Comparison of ENCODE assay signal across 17 mouse cellular contexts in the genomic region with DNA sequence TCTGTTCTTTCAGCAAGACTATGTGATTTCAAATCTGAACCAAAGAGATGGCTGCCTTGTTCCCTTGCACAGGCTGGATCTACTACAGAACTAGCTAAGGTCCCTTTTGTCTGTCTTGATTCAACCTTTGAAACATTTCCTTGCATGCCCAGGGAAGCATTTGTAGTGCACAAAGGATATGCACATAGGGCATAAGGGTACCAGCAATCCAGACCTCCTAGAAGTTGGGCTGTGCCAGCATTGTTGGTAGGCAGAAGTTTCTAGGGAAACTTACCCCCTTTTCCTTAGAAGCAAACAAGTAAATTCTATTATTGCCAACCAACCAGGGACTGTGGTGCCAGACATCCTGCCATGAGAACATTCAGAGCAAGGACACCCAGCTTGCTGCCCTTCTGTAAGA. TPM values are rescaled to one million over a fixed set of nuclear protein-coding genes. Genes with fewer than 3 reads are reported as not detected.
DNase-seq lines count a peak whose midpoint lies in the region; ATAC-seq and TF ChIP-seq lines count a peak whose summit lies in the region.
"Had no signal": no experiment of that assay in that cellular context is flagged by ENCODE, and none has a peak within 500 bp of the region (broad histone marks: within the 10 kb centered on the region; RNA-seq: fewer than 3 reads in every experiment).

No protein-coding gene starts in this region.

- H3K9me3 ChIP-seq in hindbrain, embryonic 10.5 days, result no peaks in the 10 kb centered on the region
- no peaks in the 10 kb centered on the region for H3K9me3 ChIP-seq in midbrain, embryonic 13.5 days
- H3K9me3 ChIP-seq in kidney, embryonic 16.5 days (ENCODE audit: low read length), result no peaks in the 10 kb centered on the region
- H3K9me3 ChIP-seq: embryonic facial prominence, embryonic 12.5 days had no signal

- H3K27ac ChIP-seq in cerebellum, adult 2 months (ENCODE audit: insufficient read depth, low read length), result peak overlapping the region; percentile 96
- 0 out of 2 replicates have a peak overlapping the region, but pooled peaks have one; percentile 9 for H3K27ac ChIP-seq in hindbrain, embryonic 10.5 days
- H3K27ac ChIP-seq in midbrain, embryonic 13.5 days, result peak overlapping the region; percentile 89
- H3K27ac ChIP-seq in left cerebral cortex, adult 2 months, result no peak overlapping the region
- no peak overlapping the region for H3K27ac ChIP-seq in kidney, embryonic 16.5 days (ENCODE audit: low read length)
- H3K27ac ChIP-seq: embryonic facial prominence, embryonic 12.5 days; liver, embryonic 14.5 days had no signal

- no peak for ATAC-seq in midbrain, embryonic 13.5 days
- no peak for ATAC-seq in erythroid progenitor cell, adult 5-6 weeks (replicated peaks; ENCODE audit: low FRiP score, poor library complexity, severe bottlenecking)
- ATAC-seq in kidney, embryonic 16.5 days (ENCODE audit: low FRiP score, low TSS enrichment), result no peak

- H3K4me1 ChIP-seq in cerebellum, adult 2 months (ENCODE audit: control insufficient read depth, insufficient read depth, low read length), result peaks cover 22% of the 10 kb centered on the region
- H3K4me1 ChIP-seq in hindbrain, embryonic 10.5 days (replicated peaks), result peaks cover 39% of the 10 kb centered on the region
- peaks cover 6% of the 10 kb centered on the region for H3K4me1 ChIP-seq in midbrain, embryonic 13.5 days (replicated peaks)
- no peaks in the 10 kb centered on the region for H3K4me1 ChIP-seq in kidney, embryonic 16.5 days (ENCODE audit: insufficient read depth, low read length)
- H3K4me1 ChIP-seq: embryonic facial prominence, embryonic 12.5 days had no signal

- peak overlapping the region; percentile 72 for H3K9ac ChIP-seq in midbrain, embryonic 13.5 days (replicated peaks)
- no peak overlapping the region for H3K9ac ChIP-seq in kidney, embryonic 16.5 days (replicated peaks; ENCODE audit: low read length)
- H3K9ac ChIP-seq: embryonic facial prominence, embryonic 12.5 days; liver, embryonic 14.5 days had no signal

- peak; percentile 37 for DNase-seq in cerebellum, adult 2 months
- DNase-seq in cerebellum, adult 9-10 months, result no peak
- peak; percentile 6 for DNase-seq in hindbrain, embryonic 10.5 days (ENCODE audit: low spot score)
- no peak for DNase-seq in left cerebral cortex, adult 2 months (ENCODE audit: extremely low spot score in 1 of 2, low spot score in 2 of 2)
- DNase-seq in gastrocnemius, adult 8-10 months (ENCODE audit: low spot score in 2 of 2), result no peak
- DNase-seq: adrenal gland, postnatal 14 days; heart, postnatal 14 days; kidney, adult 18-20 months; lung, postnatal 14 days had no signal

- H3K4me2 ChIP-seq in midbrain, embryonic 13.5 days (replicated peaks), result peak overlapping the region; percentile 55
- no peak overlapping the region for H3K4me2 ChIP-seq in kidney, embryonic 16.5 days (replicated peaks; ENCODE audit: low read depth, low read length)
- H3K4me2 ChIP-seq: embryonic facial prominence, embryonic 12.5 days had no signal

- intact Hi-C loops in left cerebral cortex, adult 2 months (cut with DNase I), result no loop called here

- no peak overlapping the region for H3K4me3 ChIP-seq in cerebellum, adult 2 months (replicated peaks; ENCODE audit: insufficient read depth, low read depth, low read length)
- no peak overlapping the region; the same call in 1 of the 2 replicates for H3K4me3 ChIP-seq in hindbrain, embryonic 10.5 days
- peak overlapping the region; percentile 36 for H3K4me3 ChIP-seq in midbrain, embryonic 13.5 days (replicated peaks)
- no peak overlapping the region for H3K4me3 ChIP-seq in left cerebral cortex, adult 2 months
- no peak overlapping the region for H3K4me3 ChIP-seq in kidney, embryonic 16.5 days (ENCODE audit: low read length)
- H3K4me3 ChIP-seq: embryonic facial prominence, embryonic 12.5 days had no signal

- no peaks in the 10 kb centered on the region for H3K27me3 ChIP-seq in cerebellum, adult 2 months (ENCODE audit: control insufficient read depth, insufficient read depth, low read length)
- peaks cover 100% of the 10 kb centered on the region for H3K27me3 ChIP-seq in hindbrain, embryonic 10.5 days (ENCODE audit: insufficient read depth, poor library complexity, severe bottlenecking)
- H3K27me3 ChIP-seq in midbrain, embryonic 13.5 days, result peaks cover 86% of the 10 kb centered on the region
- peaks cover 95% of the 10 kb centered on the region for H3K27me3 ChIP-seq in kidney, embryonic 16.5 days (ENCODE audit: insufficient read depth, low read length)

- TF ChIP-seq POLR2A in cerebellum, adult 2 months (IDR thresholded peaks at IDR 0.05; ENCODE audit: borderline replicate concordance, insufficient read depth, low read length), result no peak

- no peak for TF ChIP-seq CTCF in cerebellum, adult 2 months (IDR thresholded peaks at IDR 0.05; ENCODE audit: borderline replicate concordance, insufficient read depth, low read depth, low read length)
- no peak for TF ChIP-seq CTCF in left cerebral cortex, adult 2 months (IDR thresholded peaks at IDR 0.05)

- H3K36me3 ChIP-seq in hindbrain, embryonic 10.5 days, result no peaks in the 10 kb centered on the region
- no peaks in the 10 kb centered on the region for H3K36me3 ChIP-seq in midbrain, embryonic 13.5 days
- H3K36me3 ChIP-seq in kidney, embryonic 16.5 days (ENCODE audit: insufficient read depth, low read length), result no peaks in the 10 kb centered on the region
- H3K36me3 ChIP-seq: embryonic facial prominence, embryonic 12.5 days had no signal

RNA-seq across cellular contexts. Expression of a gene that starts 5.4 kb away (rescaled TPM):
- polyA plus RNA-seq in cerebellum, adult 2 months (2012; rRNA removed), result 1,121 and 1,289 TPM in 2 replicates
- polyA plus RNA-seq in hindbrain, embryonic 10.5 days (2016; fragmentation: Nextera tagmentation; extraction: Ambion mirVana), result 6.9 and 8.1 TPM in 2 replicates
- polyA plus RNA-seq in midbrain, embryonic 13.5 days (2015; fragmentation: Nextera tagmentation; extraction: Ambion mirVana), result 14.8 and 16.4 TPM in 2 replicates
- 10 to 100 TPM; 15.8 to 16.0 TPM for total RNA-seq in left cerebral cortex, adult 2 months (2021)
- total RNA-seq in erythroid progenitor cell, adult 5-6 weeks (2015; ENCODE audit: low replicate concordance), result not detected in 2 replicates
- not detected in 2 replicates for total RNA-seq in erythroid progenitor cell, adult 5-6 weeks (2017; ENCODE audit: low replicate concordance)
- not detected in 2 replicates for polyA plus RNA-seq in kidney, embryonic 16.5 days (2015; fragmentation: Nextera tagmentation; extraction: Ambion mirVana)
- total RNA-seq in gastrocnemius, adult 8-10 months (2022), result 1 to 10 TPM in 3 of 4 experiments, under 1 TPM in 1; 0.65 to 2.2 (median 1.4) TPM
- total RNA-seq: adrenal gland, postnatal 14 days; heart, postnatal 14 days had no signal
- polyA plus RNA-seq: large intestine, adult 2 months had no signal

RNA-seq across cellular contexts. Expression of a gene that starts 8.8 kb away (rescaled TPM):
- 37.4 and 45.3 TPM in 2 replicates for polyA plus RNA-seq in cerebellum, adult 2 months (2012; rRNA removed)
- 16.9 and 19.8 TPM in 2 replicates for polyA plus RNA-seq in hindbrain, embryonic 10.5 days (2016; fragmentation: Nextera tagmentation; extraction: Ambion mirVana)
- polyA plus RNA-seq in midbrain, embryonic 13.5 days (2015; fragmentation: Nextera tagmentation; extraction: Ambion mirVana), result 53.2 and 56.6 TPM in 2 replicates
- 1 to 10 TPM; 4.0 to 4.6 TPM for total RNA-seq in left cerebral cortex, adult 2 months (2021)
- not detected in 2 replicates for total RNA-seq in erythroid progenitor cell, adult 5-6 weeks (2015; ENCODE audit: low replicate concordance)
- not detected in 2 replicates for total RNA-seq in erythroid progenitor cell, adult 5-6 weeks (2017; ENCODE audit: low replicate concordance)
- not detected in 2 replicates for polyA plus RNA-seq in kidney, embryonic 16.5 days (2015; fragmentation: Nextera tagmentation; extraction: Ambion mirVana)
- under 1 TPM in 1 of 4 experiments, not detected in 3; 0.18 TPM for total RNA-seq in gastrocnemius, adult 8-10 months (2022)
- total RNA-seq: adrenal gland, postnatal 14 days; ES-E14; heart, adult 8-10 months; heart, postnatal 14 days had no signal
- polyA plus RNA-seq: large intestine, adult 2 months had no signal

Comparison
In these comparisons a context has a peak if more than half of its experiments do, and no peak if none do; other contexts are left out.
1. DNase-seq: peak in cerebellum, adult 2 months (2 of 2) and hindbrain, embryonic 10.5 days (single experiment); none in cerebellum, adult 9-10 months (single experiment), left cerebral cortex, adult 2 months (0 of 2) and gastrocnemius, adult 8-10 months (0 of 2).
2. H3K27ac ChIP-seq: peak in cerebellum, adult 2 months (single experiment), hindbrain, embryonic 10.5 days (single experiment) and midbrain, embryonic 13.5 days (single experiment); none in left cerebral cortex, adult 2 months (single experiment) and kidney, embryonic 16.5 days (single experiment).
3. RNA of a gene that starts 5.4 kb away (polyA plus RNA-seq): 1,121 to 1,289 TPM in cerebellum, adult 2 months; 14.8 to 16.4 TPM in midbrain, embryonic 13.5 days, 6.9 to 8.1 TPM in hindbrain, embryonic 10.5 days and not detected in kidney, embryonic 16.5 days; every median in the first group is over 10 times any median in the second.
4. RNA of a gene that starts 8.8 kb away (polyA plus RNA-seq): 53.2 to 56.6 TPM in midbrain, embryonic 13.5 days, 37.4 to 45.3 TPM in cerebellum, adult 2 months and 16.9 to 19.8 TPM in hindbrain, embryonic 10.5 days; not detected in kidney, embryonic 16.5 days; every median in the first group is over 10 times any median in the second.